Mouse (Mus musculus): ENCODE results near the gene Arl6ip1. TPM values are rescaled to one million over a fixed set of nuclear protein-coding genes. Genes with fewer than 3 reads are reported as not detected.

Gene Arl6ip1
- total and polyA plus RNA-seq, 2 experiments from 2014 or later, result 643 to 747 TPM

GRCm38 (mm10) chr7:118117539-118118210 is 11.8 kb downstream of the Arl6ip1 start:
- Histone ChIP-seq H3K9ac (replicated peaks; ENCODE audit: low read length) (no peak overlapping the region), H3K27me3 (ENCODE audit: insufficient read depth, low read length) (no peaks in the 10 kb centered on the region), H3K36me3 (ENCODE audit: insufficient read depth, low read length) (peaks cover 34% of the 10 kb centered on the region), H3K4me1 (ENCODE audit: insufficient read depth, low read length) (peaks cover 11% of the 10 kb centered on the region), H3K4me2 (ENCODE audit: low read depth, low read length) (no peak overlapping the region), H3K9me3 (ENCODE audit: low read length) (no peaks in the 10 kb centered on the region), H3K27ac (no peak overlapping the region), H3K4me3 (ENCODE audit: low read length) (no peak overlapping the region)
- DNase-seq (ENCODE audit: low spot score), result no peak
- 54% methylated on average over 4 of the region's 4 CpGs for WGBS
- TF ChIP-seq CTCF (IDR thresholded peaks at IDR 0.05; ENCODE audit: low read depth), result no peak
- ATAC-seq, result no peak

- TF ChIP-seq CTCF (IDR thresholded peaks at IDR 0.05; ENCODE audit: low read depth), result no peak
- 12% methylated on average over 8 of the region's 8 CpGs for WGBS
- no peaks in the 10 kb centered on the region for H3K27me3 ChIP-seq (ENCODE audit: insufficient read depth, low read length)
- ATAC-seq, result no peak
- H3K36me3 ChIP-seq (ENCODE audit: insufficient read depth, low read length), result peaks cover 32% of the 10 kb centered on the region
- no peak overlapping the region for H3K9ac ChIP-seq (replicated peaks; ENCODE audit: low read length)
- H3K4me2 ChIP-seq (ENCODE audit: low read depth, low read length), result peak overlapping the region; percentile 85
- no peak for DNase-seq (ENCODE audit: low spot score)
- no peaks in the 10 kb centered on the region for H3K9me3 ChIP-seq (ENCODE audit: low read length)
- peak overlapping the region; percentile 81; the same call in 1 of the 2 replicates for H3K4me3 ChIP-seq (ENCODE audit: low read length)
- peaks cover 11% of the 10 kb centered on the region for H3K4me1 ChIP-seq (ENCODE audit: insufficient read depth, low read length)
- H3K27ac ChIP-seq, result peak overlapping the region; percentile 92; the same call in 1 of the 2 replicates
Measured at GRCm38 (mm10) chr7:118116787-118117538, 12.5 kb downstream of the Arl6ip1 start.

- H3K4me3 ChIP-seq (ENCODE audit: low read length), result peak within 1 kb of the TSS; percentile 81
- H3K4me1 ChIP-seq (ENCODE audit: insufficient read depth, low read length), result peaks cover 11% of the 10 kb centered on the region
- peak; percentile 93 for ATAC-seq
- peak within 1 kb of the TSS; percentile 85 for H3K4me2 ChIP-seq (ENCODE audit: low read depth, low read length)
- peak; percentile 97 for DNase-seq (ENCODE audit: low spot score)
- TF ChIP-seq CTCF (IDR thresholded peaks at IDR 0.05; ENCODE audit: low read depth), result peak; percentile 46
- peaks cover 39% of the 10 kb centered on the region for H3K36me3 ChIP-seq (ENCODE audit: insufficient read depth, low read length)
- H3K9ac ChIP-seq (replicated peaks; ENCODE audit: low read length), result peak within 1 kb of the TSS; percentile 80
- peak within 1 kb of the TSS; percentile 92 for H3K27ac ChIP-seq
- WGBS, result under 1% methylated on average over 40 of the region's 40 CpGs
- H3K9me3 ChIP-seq (ENCODE audit: low read length), result no peaks in the 10 kb centered on the region
- no peaks in the 10 kb centered on the region for H3K27me3 ChIP-seq (ENCODE audit: insufficient read depth, low read length)
Measured at GRCm38 (mm10) chr7:118115877-118116568, 13.4 kb downstream of the Arl6ip1 start, which contains the start of gene Rps15a. TSS of gene Rps15a (minus strand) at chr7:118116188.

- Histone ChIP-seq H3K9me3 (ENCODE audit: low read length) (no peaks in the 10 kb centered on the region), H3K27ac (peak overlapping the region; percentile 92), H3K4me2 (ENCODE audit: low read depth, low read length) (peak overlapping the region; percentile 85), H3K9ac (replicated peaks; ENCODE audit: low read length) (peak overlapping the region; percentile 80), H3K4me1 (ENCODE audit: insufficient read depth, low read length) (peaks cover 11% of the 10 kb centered on the region), H3K27me3 (ENCODE audit: insufficient read depth, low read length) (no peaks in the 10 kb centered on the region), H3K36me3 (ENCODE audit: insufficient read depth, low read length) (peaks cover 38% of the 10 kb centered on the region), H3K4me3 (ENCODE audit: low read length) (peak overlapping the region; percentile 81)
- ATAC-seq (peak; percentile 69), DNase-seq (ENCODE audit: low spot score) (no peak)
- WGBS, result 0% methylated on average over 20 of the region's 20 CpGs
- no peak; the same call in 1 of the 2 replicates for TF ChIP-seq CTCF (IDR thresholded peaks at IDR 0.05; ENCODE audit: low read depth)
Measured at GRCm38 (mm10) chr7:118115533-118115876, 14.0 kb downstream of the Arl6ip1 start.

GRCm38 (mm10) chr7:118113541-118114297 is 15.7 kb downstream of the Arl6ip1 start:
- Histone ChIP-seq H3K4me1 (ENCODE audit: insufficient read depth, low read length) (peaks cover 11% of the 10 kb centered on the region), H3K9ac (replicated peaks; ENCODE audit: low read length) (peak overlapping the region; percentile 80; the same call in 1 of the 2 replicates), H3K9me3 (ENCODE audit: low read length) (no peaks in the 10 kb centered on the region), H3K27me3 (ENCODE audit: insufficient read depth, low read length) (no peaks in the 10 kb centered on the region), H3K4me3 (ENCODE audit: low read length) (peak overlapping the region; percentile 81), H3K36me3 (ENCODE audit: insufficient read depth, low read length) (peaks cover 28% of the 10 kb centered on the region), H3K27ac (no peak overlapping the region), H3K4me2 (ENCODE audit: low read depth, low read length) (peak overlapping the region; percentile 85)
- WGBS, result 76% methylated on average over 5 of the region's 5 CpGs
- DNase-seq (ENCODE audit: low spot score) (no peak), ATAC-seq (no peak)
- TF ChIP-seq CTCF (IDR thresholded peaks at IDR 0.05; ENCODE audit: low read depth), result no peak

GRCm38 (mm10) chr7:118111128-118111527 is 18.3 kb downstream of the Arl6ip1 start:
- WGBS, result 76% methylated on average over 3 of the region's 3 CpGs

More at GRCm38 (mm10) chr7:118111128-118111527, 18.3 kb downstream of the Arl6ip1 start:
- Histone ChIP-seq H3K27ac (no peak overlapping the region), H3K4me2 (ENCODE audit: low read depth, low read length) (peak overlapping the region; percentile 25; the same call in 1 of the 2 replicates), H3K9me3 (ENCODE audit: low read length) (no peaks in the 10 kb centered on the region), H3K27me3 (ENCODE audit: insufficient read depth, low read length) (no peaks in the 10 kb centered on the region), H3K9ac (replicated peaks; ENCODE audit: low read length) (peak overlapping the region; percentile 1; the same call in 1 of the 2 replicates), H3K4me3 (ENCODE audit: low read length) (no peak overlapping the region), H3K4me1 (ENCODE audit: insufficient read depth, low read length) (peaks cover 11% of the 10 kb centered on the region), H3K36me3 (ENCODE audit: insufficient read depth, low read length) (peaks cover 43% of the 10 kb centered on the region)
- DNase-seq (ENCODE audit: low spot score) (no peak), ATAC-seq (no peak)
- TF ChIP-seq CTCF (IDR thresholded peaks at IDR 0.05; ENCODE audit: low read depth), result no peak

Measured in hindbrain, postnatal 0 days (tissue).